Mouse (Mus musculus) ES-E14 (cell line): ENCODE measurements around the gene Wdr31.

ENCODE experiments used
- MAFK ChIP-seq: IDR thresholded peaks from 2 replicates; pipeline ENCODE4 v1.6.1; 2014; ENCODE audit warnings: mild to moderate bottlenecking, low read depth, low read length, inconsistent platforms; ENCODE audit not compliant: insufficient read depth
- ZC3H11A ChIP-seq: IDR thresholded peaks from 2 replicates; pipeline ENCODE4 v1.6.1; 2012; ENCODE audit warnings: low read depth, mild to moderate bottlenecking, inconsistent platforms, low read length, borderline replicate concordance

DNA sequence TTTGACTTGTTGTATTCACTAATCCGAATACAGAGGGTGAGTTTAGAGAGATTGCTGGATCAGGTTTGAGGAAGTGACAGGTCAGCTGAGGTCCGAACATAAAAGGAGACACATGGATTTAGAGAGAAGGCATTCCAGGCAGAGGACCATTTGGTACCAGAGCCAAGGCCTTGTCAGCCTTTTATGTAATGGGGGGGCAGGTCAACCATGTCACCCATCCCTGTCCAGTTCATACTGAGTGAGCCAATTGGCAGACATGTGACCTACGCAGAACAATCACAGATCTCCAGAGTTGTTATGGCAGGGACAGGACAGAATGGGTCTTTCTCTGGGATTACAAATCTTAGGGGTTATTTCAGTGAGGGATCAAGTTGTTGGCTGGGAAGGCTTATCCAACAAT, 35.3 kb upstream of the Wdr31 start:
- TF ChIP-seq MAFK (no peak), ZC3H11A (no peak)
